Mouse (Mus musculus): ENCODE data around the gene Serpina1f.
"Not testable (repeated sequence)": the region's sequence is repeated elsewhere in the genome, so short reads cannot be mapped to it uniquely, and the experiment has no call there.

The Serpina1f gene

GRCm38 (mm10) chr12:103662053-103662452 lies 33.3 kb downstream of the Serpina1f start:
- not testable (repeated sequence) for DNase-seq (ENCODE audit: low spot score)

DNA sequence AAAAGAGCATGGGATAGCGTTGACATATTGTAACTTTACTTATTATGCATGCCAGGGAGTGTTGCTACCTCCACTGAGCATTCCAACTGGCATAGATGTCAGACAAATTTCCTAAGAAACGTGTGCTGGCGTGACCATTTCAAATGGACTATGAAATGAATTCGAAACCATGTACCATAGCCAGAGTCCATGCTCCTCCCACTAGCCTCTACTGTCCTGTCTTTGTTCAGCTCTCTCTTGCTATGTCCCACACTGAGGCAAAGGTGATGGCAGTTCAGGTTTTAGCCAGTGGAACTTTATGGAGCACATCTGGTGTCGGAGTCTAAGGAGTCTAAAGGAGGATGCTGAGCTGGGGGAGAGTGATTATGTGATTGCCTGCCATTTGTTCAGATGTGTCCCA lies 35.3 kb downstream of the Serpina1f start:
- DNase-seq (ENCODE audit: low spot score) = no peak

DNA sequence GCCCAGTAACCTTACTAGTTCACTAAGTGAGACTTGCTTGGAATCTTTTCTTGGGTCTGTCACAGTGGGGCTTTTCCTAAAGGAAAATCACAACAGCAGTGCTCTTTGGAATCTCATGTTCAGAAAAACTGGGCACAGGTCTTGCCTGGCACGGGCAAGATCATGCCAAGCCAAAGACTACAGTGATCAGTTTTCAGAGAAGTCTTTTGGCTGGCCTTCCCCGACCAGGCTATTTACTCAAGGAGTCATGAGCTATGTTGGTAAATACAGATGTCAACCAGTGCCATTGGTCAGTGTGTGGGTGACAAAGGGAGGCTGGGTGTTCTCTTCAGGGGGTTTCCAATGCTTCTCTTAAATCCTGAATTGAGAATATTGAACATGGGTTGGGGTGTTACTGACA lies 36.2 kb downstream of the Serpina1f start:
- DNase-seq (ENCODE audit: low spot score) = no peak

GRCm38 (mm10) chr12:103657991-103658390 lies 37.3 kb downstream of the Serpina1f start:
- no peak for DNase-seq (ENCODE audit: low spot score)

DNA sequence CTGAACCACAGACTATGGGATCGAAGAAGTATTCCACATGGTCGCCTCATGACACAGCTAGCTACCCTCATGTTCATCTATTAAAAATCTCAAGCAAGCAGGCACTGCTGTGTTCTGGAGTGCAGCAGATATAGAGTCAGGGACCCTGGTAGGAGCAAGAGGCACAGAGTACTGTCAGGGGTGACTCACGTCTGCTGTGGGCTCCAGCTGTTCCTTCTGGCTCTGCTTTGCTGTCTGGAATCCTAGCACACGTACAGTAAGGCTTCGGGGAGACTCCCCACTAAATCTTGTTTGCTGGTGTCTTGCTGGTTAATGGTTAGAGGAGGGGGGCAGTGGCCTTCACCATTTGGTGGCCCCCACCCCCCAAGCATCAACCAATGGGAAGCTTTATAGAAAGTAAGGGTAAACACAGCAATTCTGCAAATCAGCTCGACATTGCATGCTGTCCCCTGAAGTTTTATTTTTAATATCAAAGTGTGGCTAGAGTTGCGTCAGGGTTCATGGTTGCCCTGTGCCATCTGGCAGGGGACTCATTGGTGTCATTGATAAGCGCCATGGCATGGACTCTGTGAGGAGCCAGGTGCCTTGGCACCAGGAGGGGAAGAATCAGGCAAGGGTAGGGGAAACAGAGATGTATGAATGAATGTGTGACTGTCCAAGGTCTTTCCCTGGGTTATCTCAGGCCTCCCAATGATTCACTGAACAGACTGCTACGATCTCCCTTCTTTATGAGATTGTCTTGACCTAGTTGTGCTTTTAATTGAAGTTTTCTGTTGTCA lies 38.3 kb downstream of the Serpina1f start, which contains the start of gene Serpina6:
Gene Serpina6 (minus strand): TSS at position 365 of the 779 bp plus-strand sequence.
- no peak for DNase-seq (ENCODE audit: low spot score)

GRCm38 (mm10) chr12:103655123-103656044 lies 39.9 kb downstream of the Serpina1f start:
- no peak for DNase-seq (ENCODE audit: low spot score)

GRCm38 (mm10) chr12:103653836-103654235 lies 41.5 kb downstream of the Serpina1f start:
- no peak for DNase-seq (ENCODE audit: low spot score)

DNA sequence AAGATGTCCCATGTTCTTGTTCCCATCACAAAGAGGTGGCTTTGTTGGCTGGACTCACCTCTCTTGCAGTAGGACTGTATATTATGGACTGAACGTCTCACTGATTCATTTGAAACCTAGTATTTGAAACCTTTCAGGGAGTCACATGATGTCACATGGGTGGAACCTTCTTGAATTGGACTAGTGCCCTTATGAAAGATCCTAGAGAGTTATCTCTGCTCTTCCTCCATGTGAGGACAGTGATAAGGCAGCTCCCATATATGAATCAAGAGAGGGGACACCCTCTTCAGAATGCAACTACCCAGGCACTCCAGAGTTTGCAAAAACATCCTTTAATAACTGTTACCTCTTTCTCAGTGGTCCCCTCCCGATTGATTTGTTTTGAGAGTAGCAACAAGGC lies 49.0 kb downstream of the Serpina1f start:
- DNase-seq (ENCODE audit: low spot score) = no peak

DNA sequence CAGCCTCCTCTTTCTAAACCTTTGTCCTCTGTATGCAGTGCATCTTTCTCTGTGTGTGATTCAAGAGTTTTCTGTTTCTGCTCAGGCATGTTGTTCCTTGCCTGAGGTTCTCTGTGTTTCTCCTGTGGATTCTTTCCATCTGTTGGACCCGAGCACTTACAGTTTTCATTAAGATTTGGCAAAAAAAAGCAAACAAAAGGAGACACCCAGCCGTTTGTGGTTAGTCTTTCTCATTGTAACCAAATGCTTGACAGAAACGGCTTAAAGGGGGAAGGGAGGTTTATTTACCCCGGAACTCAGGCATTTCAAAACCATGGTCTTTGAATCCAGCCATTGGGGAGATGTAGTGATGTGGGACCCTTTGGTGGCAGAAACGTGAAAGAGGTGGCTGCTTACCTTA lies 50.7 kb downstream of the Serpina1f start:
- DNase-seq (ENCODE audit: low spot score) = no peak

DNA sequence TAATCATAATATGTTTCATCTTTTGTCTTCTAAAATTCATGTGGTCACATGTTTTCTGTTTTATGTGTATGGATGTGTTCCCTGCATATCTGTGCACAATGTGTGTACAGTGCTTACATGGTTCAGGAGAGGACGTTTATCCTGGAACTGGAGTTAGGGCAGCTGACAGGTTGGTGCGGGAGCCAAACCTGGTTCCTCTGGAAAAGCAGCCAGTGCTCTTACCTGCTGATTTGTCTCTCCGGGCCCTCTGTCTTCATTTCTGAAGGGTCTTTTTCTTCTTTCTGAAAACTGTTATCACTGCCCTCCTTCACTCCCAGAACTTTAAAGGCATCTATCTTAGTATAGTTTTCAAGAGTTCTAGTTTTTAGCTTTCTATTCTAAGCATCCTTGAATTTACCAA lies 51.5 kb downstream of the Serpina1f start:
- DNase-seq (ENCODE audit: low spot score) = no peak

DNA sequence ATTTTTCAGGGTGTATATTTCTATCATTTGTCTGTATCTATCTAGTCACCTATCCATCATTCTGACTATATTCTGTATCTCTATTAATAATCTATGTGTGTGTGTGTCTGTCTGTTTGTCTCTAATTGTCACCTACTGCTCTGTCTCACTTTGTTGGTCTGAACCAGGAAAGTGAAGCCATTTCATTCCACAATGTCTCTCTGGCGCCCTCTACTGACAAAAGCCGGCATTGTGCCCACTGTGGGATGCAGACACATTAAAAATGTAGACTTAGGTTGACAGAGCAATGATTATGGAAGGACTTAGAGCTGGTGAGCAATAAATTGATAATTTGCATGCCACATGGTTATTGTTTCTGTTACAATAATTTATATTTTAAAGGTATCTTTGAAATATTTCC lies 52.0 kb downstream of the Serpina1f start:
- DNase-seq (ENCODE audit: low spot score) = peak; percentile 90

Measured in embryo, embryonic 10.5 days (tissue).